Mouse (Mus musculus): ENCODE results near the gene Nhsl1.

GRCm38 (mm10) chr10:18527766-18528165, 209.0 kb downstream of the Nhsl1 start:
- no peak for TF ChIP-seq CTCF (IDR thresholded peaks at IDR 0.05; ENCODE audit: extremely low read depth, insufficient read depth, low read length)
- TF ChIP-seq POLR2A (IDR thresholded peaks at IDR 0.05; ENCODE audit: extremely low read depth, insufficient read depth, low read length): no peak

Measured in cortical plate, adult 2 months (tissue).